Comparison of ENCODE assay signal across 9 mouse cellular contexts in genomic region chr6:34754448-34754847, GRCm38 (mm10). TPM values are rescaled to one million over a fixed set of nuclear protein-coding genes. Genes with fewer than 3 reads are reported as not detected.
DNase-seq lines count a peak whose midpoint lies in the region; ATAC-seq and TF ChIP-seq lines count a peak whose summit lies in the region.
"Had no signal": no experiment of that assay in that cellular context is flagged by ENCODE, and none has a peak within 500 bp of the region (broad histone marks: within the 10 kb centered on the region; RNA-seq: fewer than 3 reads in every experiment).

No protein-coding gene starts in this region.

- WGBS in forebrain, postnatal 0 days, result 38% methylated on average over 5 of the region's 5 CpGs
- WGBS in lung, embryonic 16.5 days, result 18% methylated on average over 5 of the region's 5 CpGs

- no peak overlapping the region for H3K4me2 ChIP-seq in forebrain, postnatal 0 days (ENCODE audit: low read depth)
- H3K4me2 ChIP-seq in lung, embryonic 16.5 days (ENCODE audit: low read depth, low read length), result no peak overlapping the region
- H3K4me2 ChIP-seq: heart, embryonic 13.5 days had no signal

- H3K9ac ChIP-seq in forebrain, postnatal 0 days, result no peak overlapping the region
- H3K9ac ChIP-seq in lung, embryonic 16.5 days (ENCODE audit: low read length), result no peak overlapping the region
- H3K9ac ChIP-seq: heart, embryonic 13.5 days had no signal

- ATAC-seq in forebrain, postnatal 0 days, result peak; percentile 79
- ATAC-seq in hematopoietic stem cell, adult 5-6 weeks (replicated peaks in 1 of 2; ENCODE audit: insufficient read depth in 1 of 2, low FRiP score in 2 of 2, low TSS enrichment in 1 of 2, low read depth in 1 of 2, poor library complexity in 2 of 2, severe bottlenecking in 2 of 2), result peak; percentile 71 to 75
- peak; percentile 76 for ATAC-seq in lung, embryonic 16.5 days (ENCODE audit: low read depth)

- H3K27ac ChIP-seq in forebrain, postnatal 0 days (ENCODE audit: low read depth, low read length), result no peak overlapping the region
- no peak overlapping the region for H3K27ac ChIP-seq in lung, embryonic 16.5 days (ENCODE audit: low read length)
- H3K27ac ChIP-seq: heart, embryonic 13.5 days had no signal

- no peaks in the 10 kb centered on the region for H3K4me1 ChIP-seq in forebrain, postnatal 0 days (ENCODE audit: insufficient read depth)
- peaks cover 3% of the 10 kb centered on the region; the same call in 1 of the 2 replicates for H3K4me1 ChIP-seq in lung, embryonic 16.5 days (replicated peaks; ENCODE audit: control insufficient read depth, insufficient read depth, low read length)

- peak; percentile 86 for TF ChIP-seq CTCF in forebrain, postnatal 0 days (IDR thresholded peaks at IDR 0.05; ENCODE audit: low read depth)

- DNase-seq in MEL-GATA-1-ER (ENCODE audit: extremely low read depth, low read depth), result peak; percentile 46
- DNase-seq in c-Kit-positive CD71-positive TER-119-positive erythroid progenitor cells, embryonic 14.5 days (ENCODE audit: low spot score), result peak; percentile 19
- peak; percentile 76 for DNase-seq in forebrain, postnatal 0 days
- DNase-seq in layer of hippocampus, adult 11-12 months (ENCODE audit: low spot score), result peak; percentile 80
- peak; percentile 57 for DNase-seq in right cerebral cortex, adult 18-20 months
- DNase-seq in spleen, adult 12 weeks (ENCODE audit: low spot score), result no peak

- H3K27me3 ChIP-seq in forebrain, postnatal 0 days (ENCODE audit: insufficient read depth, low read length), result no peaks in the 10 kb centered on the region
- no peaks in the 10 kb centered on the region for H3K27me3 ChIP-seq in lung, embryonic 16.5 days (ENCODE audit: control insufficient read depth, insufficient read depth, low read depth, low read length)
- H3K27me3 ChIP-seq: heart, embryonic 13.5 days had no signal

- H3K36me3 ChIP-seq in forebrain, postnatal 0 days (ENCODE audit: insufficient read depth), result peaks cover 18% of the 10 kb centered on the region; the same call in 1 of the 2 replicates
- no peaks in the 10 kb centered on the region; the same call in 1 of the 2 replicates for H3K36me3 ChIP-seq in lung, embryonic 16.5 days (ENCODE audit: control insufficient read depth, insufficient read depth, low read length)

- no peaks in the 10 kb centered on the region for H3K9me3 ChIP-seq in forebrain, postnatal 0 days (ENCODE audit: low read length)
- no peaks in the 10 kb centered on the region for H3K9me3 ChIP-seq in lung, embryonic 16.5 days (ENCODE audit: control insufficient read depth, low read length)
- H3K9me3 ChIP-seq: heart, embryonic 13.5 days had no signal

- H3K4me3 ChIP-seq in forebrain, postnatal 0 days (ENCODE audit: low read depth, low read length), result no peak overlapping the region
- no peak overlapping the region for H3K4me3 ChIP-seq in lung, embryonic 16.5 days (ENCODE audit: low read length)
- H3K4me3 ChIP-seq: heart, embryonic 13.5 days had no signal

RNA-seq across cellular contexts. Expression of gene Agbl3, which starts 25.8 kb away (rescaled TPM):
- 28.1 and 31.1 TPM in 2 replicates for total RNA-seq in forebrain, postnatal 0 days (2014; rRNA removed)
- 16.9 and 20.0 TPM in 2 replicates for polyA plus RNA-seq in forebrain, postnatal 0 days (2015; fragmentation: Nextera tagmentation; extraction: Ambion mirVana)
- total RNA-seq in hematopoietic stem cell, adult 5-6 weeks (2017), result 7.1 and 9.3 TPM in 2 replicates
- 8.1 and 10.8 TPM in 2 replicates for polyA plus RNA-seq in lung, embryonic 16.5 days (2015; fragmentation: Nextera tagmentation; extraction: Ambion mirVana)
